Mouse (Mus musculus): ENCODE measurements around the gene Zfp867. TPM values are rescaled to one million over a fixed set of nuclear protein-coding genes. Genes with fewer than 3 reads are reported as not detected.
A peak's percentile ranks its signal among the peaks of the same experiment; 100 is the strongest.

Gene Zfp867
- polyA plus RNA-seq, 1 experiment from 2014 or later = 10.5 TPM

DNA sequence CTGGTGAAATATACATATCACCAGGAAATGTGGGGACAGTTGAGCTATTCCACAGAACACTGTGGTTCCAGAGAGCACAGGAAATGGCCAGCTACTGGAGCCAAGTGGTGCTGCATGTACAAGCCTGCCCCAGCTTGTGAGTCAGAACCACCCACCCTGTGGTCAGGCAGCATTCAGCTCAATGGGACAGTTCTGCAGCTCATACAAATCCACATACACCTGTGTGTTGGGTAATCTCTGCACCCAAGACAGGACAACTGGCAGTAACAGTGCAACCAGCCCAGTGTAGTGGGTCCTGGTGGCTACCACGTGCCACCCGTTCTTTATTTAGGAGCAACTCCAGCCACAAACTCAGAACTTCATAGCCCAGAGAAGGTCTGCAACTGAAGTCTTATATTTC is 50.3 kb downstream of the Zfp867 start:
- no peak for ATAC-seq (ENCODE audit: insufficient number of reproducible peaks, insufficient read depth, low FRiP score, low TSS enrichment, low read depth)
- H3K9me3 ChIP-seq = no peaks in the 10 kb centered on the region
- no peak overlapping the region for H3K27ac ChIP-seq
- no peak overlapping the region for H3K9ac ChIP-seq
- no peak overlapping the region for H3K4me3 ChIP-seq
- H3K4me1 ChIP-seq = peaks cover 56% of the 10 kb centered on the region
- peaks cover 72% of the 10 kb centered on the region for H3K36me3 ChIP-seq
- H3K4me2 ChIP-seq = no peak overlapping the region
- 83% methylated on average over 2 of the region's 2 CpGs for WGBS
- no peaks in the 10 kb centered on the region for H3K27me3 ChIP-seq

DNA sequence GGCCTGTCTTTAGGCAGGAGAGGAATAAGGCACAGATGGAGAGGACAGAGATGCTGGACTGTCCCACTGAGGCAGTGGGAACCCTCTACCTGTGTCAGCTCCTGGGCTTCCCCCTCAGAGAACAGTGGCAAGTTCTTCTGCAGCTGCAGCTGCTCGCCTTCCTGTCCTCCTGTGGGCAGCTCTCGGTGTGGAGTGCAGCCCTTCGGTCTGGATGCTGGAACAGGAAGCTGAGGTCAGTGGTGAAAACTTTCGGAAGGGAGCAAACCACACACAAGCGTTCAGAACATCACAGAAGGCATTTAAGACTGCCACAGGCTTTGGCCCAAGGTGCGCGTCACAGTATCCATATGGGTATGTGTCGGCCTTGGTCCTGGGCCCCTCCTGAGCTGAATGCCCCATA is 50.8 kb downstream of the Zfp867 start:
- Histone ChIP-seq H3K36me3 (peaks cover 66% of the 10 kb centered on the region), H3K4me2 (no peak overlapping the region), H3K4me3 (no peak overlapping the region), H3K27ac (peak overlapping the region; percentile 55; the same call in 1 of the 2 replicates), H3K9ac (0 out of 2 replicates have a peak overlapping the region, but pooled peaks have one; percentile 16), H3K27me3 (no peaks in the 10 kb centered on the region), H3K9me3 (no peaks in the 10 kb centered on the region), H3K4me1 (peaks cover 56% of the 10 kb centered on the region)
- WGBS = 84% methylated on average over 8 of the region's 8 CpGs
- no peak for ATAC-seq (ENCODE audit: insufficient number of reproducible peaks, insufficient read depth, low FRiP score, low TSS enrichment, low read depth)

DNA sequence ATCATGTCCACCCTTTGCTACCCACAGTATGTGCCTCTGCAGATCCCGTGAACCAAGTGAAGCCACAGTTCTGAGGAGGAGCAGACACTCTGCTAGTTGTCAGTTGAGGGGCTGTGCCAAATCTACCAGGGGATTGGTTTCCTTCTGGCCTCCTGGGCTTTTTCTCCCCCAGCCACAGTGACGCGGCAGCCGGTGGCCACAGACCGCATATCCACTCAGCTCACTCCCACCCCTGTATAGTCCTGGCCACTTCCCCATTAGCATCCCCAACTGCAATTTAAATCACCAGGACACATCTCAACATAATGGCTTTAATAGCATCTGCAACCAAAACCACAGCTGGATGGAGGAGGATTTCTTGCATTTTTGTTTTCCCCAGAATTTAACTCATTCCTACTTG is 53.6 kb downstream of the Zfp867 start:
- Histone ChIP-seq H3K4me2 (peak overlapping the region; percentile 30), H3K4me3 (no peak overlapping the region), H3K4me1 (peaks cover 51% of the 10 kb centered on the region), H3K36me3 (peaks cover 55% of the 10 kb centered on the region), H3K27me3 (no peaks in the 10 kb centered on the region), H3K9me3 (no peaks in the 10 kb centered on the region), H3K9ac (peak overlapping the region; percentile 41), H3K27ac (peak overlapping the region; percentile 89)
- WGBS = 13% methylated on average over 5 of the region's 5 CpGs
- ATAC-seq (ENCODE audit: insufficient number of reproducible peaks, insufficient read depth, low FRiP score, low TSS enrichment, low read depth) = 0 out of 2 replicates have a peak, but pooled peaks have one; percentile 52

DNA sequence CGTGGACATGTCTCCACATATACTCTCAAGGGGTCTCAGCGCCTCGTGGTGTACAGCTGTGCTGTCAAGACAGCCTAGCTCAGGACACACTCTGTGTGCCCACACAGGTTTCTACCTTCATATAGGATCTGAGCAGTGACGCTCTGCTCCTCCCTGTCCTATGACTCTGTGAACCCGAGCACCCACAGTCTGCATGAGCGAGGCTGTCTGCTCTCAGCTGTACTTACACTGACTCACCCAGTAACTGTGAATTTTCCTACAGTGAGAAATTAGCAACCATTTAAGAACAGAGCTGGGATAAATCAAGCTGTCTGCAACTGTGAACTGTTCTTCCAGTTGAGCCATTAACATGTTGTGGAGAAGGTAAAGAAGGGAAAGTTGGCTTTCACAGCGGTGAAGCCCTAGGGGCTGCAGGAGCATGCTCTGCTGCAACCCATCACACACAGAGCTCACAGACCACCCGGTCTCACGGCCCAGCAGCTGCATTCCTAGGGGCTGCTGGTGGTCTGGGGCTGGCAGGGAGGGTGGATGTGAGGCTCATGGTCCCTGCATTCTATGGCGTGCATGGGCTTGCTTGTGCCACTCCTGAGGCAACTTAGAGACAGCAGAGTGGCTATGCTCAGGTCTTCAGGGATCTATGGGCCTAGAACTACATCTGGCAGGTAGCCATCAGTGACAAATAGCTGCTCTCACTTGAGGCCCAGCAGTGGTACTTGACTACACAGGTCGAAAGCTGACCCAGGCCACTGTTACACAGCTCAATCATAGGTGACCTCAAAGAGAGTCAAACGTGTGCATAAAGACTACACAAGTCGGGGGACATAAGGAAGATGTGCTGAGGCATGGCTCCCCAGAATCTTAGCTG is 59.0 kb downstream of the Zfp867 start:
- H3K4me1 ChIP-seq = peaks cover 55% of the 10 kb centered on the region
- no peaks in the 10 kb centered on the region for H3K9me3 ChIP-seq
- no peak overlapping the region for H3K4me2 ChIP-seq
- no peak overlapping the region for H3K4me3 ChIP-seq
- WGBS = 60% methylated on average over 13 of the region's 13 CpGs
- H3K9ac ChIP-seq = no peak overlapping the region
- no peaks in the 10 kb centered on the region for H3K27me3 ChIP-seq
- H3K36me3 ChIP-seq = peaks cover 32% of the 10 kb centered on the region
- ATAC-seq (ENCODE audit: insufficient number of reproducible peaks, insufficient read depth, low FRiP score, low TSS enrichment, low read depth) = peak; percentile 38; the same call in 1 of the 2 replicates
- peak overlapping the region; percentile 82 for H3K27ac ChIP-seq

DNA sequence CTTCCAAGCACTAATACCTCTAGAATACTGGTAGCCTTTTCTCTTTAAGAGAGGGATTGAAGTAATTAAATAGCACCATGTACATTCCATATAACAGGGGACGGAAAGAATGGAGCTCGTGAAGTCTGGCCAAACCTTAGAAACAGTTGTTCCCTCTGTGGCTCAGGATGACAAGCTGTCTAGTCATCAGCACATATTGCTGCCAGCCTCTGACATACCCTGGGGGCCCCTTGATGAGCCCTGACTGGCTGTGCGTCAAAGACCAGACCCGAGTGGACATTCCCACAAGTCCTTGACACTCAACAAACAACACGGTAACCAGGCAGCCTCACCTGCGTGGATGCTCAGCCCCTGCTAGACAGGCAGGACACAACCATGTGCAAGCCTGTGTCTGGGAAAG is 60.2 kb downstream of the Zfp867 start:
- 48% methylated on average over 6 of the region's 6 CpGs for WGBS
- Histone ChIP-seq H3K4me2 (no peak overlapping the region), H3K27ac (peak overlapping the region; percentile 82), H3K9me3 (no peaks in the 10 kb centered on the region), H3K4me3 (no peak overlapping the region), H3K27me3 (no peaks in the 10 kb centered on the region), H3K9ac (no peak overlapping the region), H3K36me3 (peaks cover 40% of the 10 kb centered on the region), H3K4me1 (peaks cover 51% of the 10 kb centered on the region)
- no peak for ATAC-seq (ENCODE audit: insufficient number of reproducible peaks, insufficient read depth, low FRiP score, low TSS enrichment, low read depth)

Other genes with a start within 250 kb of the Zfp867 start
- gene Arf1, start 244.2 kb downstream of the Zfp867 start, polyA plus RNA-seq (2015; fragmentation: Nextera tagmentation; extraction: Ambion mirVana) = 693 and 702 TPM in 2 replicates
- gene Wnt3a, start 181.7 kb downstream of the Zfp867 start, polyA plus RNA-seq (2015; fragmentation: Nextera tagmentation; extraction: Ambion mirVana) = 3.7 and 4.0 TPM in 2 replicates
- 6.9 and 7.3 TPM in 2 replicates for gene Wnt9a, start 165.5 kb downstream of the Zfp867 start, polyA plus RNA-seq (2015; fragmentation: Nextera tagmentation; extraction: Ambion mirVana)
- not detected in 2 replicates for gene Prss38, start 96.8 kb downstream of the Zfp867 start, polyA plus RNA-seq (2015; fragmentation: Nextera tagmentation; extraction: Ambion mirVana)
- gene Jmjd4, start 22.4 kb downstream of the Zfp867 start, polyA plus RNA-seq (2015; fragmentation: Nextera tagmentation; extraction: Ambion mirVana) = 14.9 and 15.4 TPM in 2 replicates
- 137 and 140 TPM in 2 replicates for gene Snap47, start 21.3 kb downstream of the Zfp867 start, polyA plus RNA-seq (2015; fragmentation: Nextera tagmentation; extraction: Ambion mirVana)
- 23.9 and 24.9 TPM in 2 replicates for gene Zkscan17, start 54.3 kb upstream of the Zfp867 start, polyA plus RNA-seq (2015; fragmentation: Nextera tagmentation; extraction: Ambion mirVana)
- 0.22 and 0.39 TPM in 2 replicates for gene Nlrp3, start 69.1 kb upstream of the Zfp867 start, polyA plus RNA-seq (2015; fragmentation: Nextera tagmentation; extraction: Ambion mirVana)
- 0.43 TPM in 1 of 2 replicates, not detected in the other for gene Olfr222, start 103.8 kb upstream of the Zfp867 start, polyA plus RNA-seq (2015; fragmentation: Nextera tagmentation; extraction: Ambion mirVana)
- gene Olfr223, start 120.8 kb upstream of the Zfp867 start, polyA plus RNA-seq (2015; fragmentation: Nextera tagmentation; extraction: Ambion mirVana) = not detected in 2 replicates
- 39.7 and 40.0 TPM in 2 replicates for gene Mprip, start 188.8 kb upstream of the Zfp867 start, polyA plus RNA-seq (2015; fragmentation: Nextera tagmentation; extraction: Ambion mirVana)